ENCODE assay signal across 17 mouse cellular contexts in the genomic region with DNA sequence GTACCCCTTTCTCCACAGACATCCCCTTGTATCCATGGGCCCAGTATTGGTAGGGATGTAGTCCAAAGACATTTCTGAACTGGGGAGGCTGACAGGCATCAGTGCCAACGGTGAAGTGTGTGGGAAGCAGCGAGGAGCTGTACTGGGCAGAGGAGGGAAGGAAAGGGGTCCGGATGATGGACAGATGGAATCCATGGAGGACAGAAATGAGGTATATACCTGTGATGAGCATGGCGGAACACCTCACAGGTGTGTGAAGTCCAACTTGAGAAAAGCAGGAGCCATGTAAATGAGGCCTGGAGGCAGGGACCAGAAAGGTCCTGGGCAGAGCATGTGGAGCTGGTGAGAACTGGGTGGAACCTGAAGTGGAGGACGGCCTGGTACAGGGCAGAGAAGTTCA. TPM values are rescaled to one million over a fixed set of nuclear protein-coding genes. Genes with fewer than 3 reads are reported as not detected.
DNase-seq lines count a peak whose midpoint lies in the region; ATAC-seq and TF ChIP-seq lines count a peak whose summit lies in the region.
"Had no signal": no experiment of that assay in that cellular context is flagged by ENCODE, and none has a peak within 500 bp of the region (broad histone marks: within the 10 kb centered on the region; RNA-seq: fewer than 3 reads in every experiment).

No protein-coding gene starts in this region.

- no peak for TF ChIP-seq POLR2A in lung, adult 2 months (IDR thresholded peaks at IDR 0.05; ENCODE audit: borderline replicate concordance, extremely low read depth, low read depth, low read length)

- no peak for TF ChIP-seq CTCF in gastrocnemius, adult 2 months (IDR thresholded peaks at IDR 0.05)
- 0 out of 2 replicates have a peak, but pooled peaks have one; percentile 0 for TF ChIP-seq CTCF in lung, adult 2 months (IDR thresholded peaks at IDR 0.05; ENCODE audit: insufficient read depth, low read length)
- no peak for TF ChIP-seq CTCF in heart, postnatal 0 days (IDR thresholded peaks at IDR 0.05; ENCODE audit: low read depth)

- H3K9me3 ChIP-seq in heart, embryonic 13.5 days: no peaks in the 10 kb centered on the region
- no peaks in the 10 kb centered on the region for H3K9me3 ChIP-seq in heart, postnatal 0 days (replicated peaks; ENCODE audit: control insufficient read depth, low read length)
- H3K9me3 ChIP-seq: forebrain, embryonic 10.5 days; hindbrain, embryonic 15.5 days; intestine, embryonic 15.5 days; limb, embryonic 10.5 days; liver, embryonic 15.5 days; midbrain, embryonic 12.5 days; neural tube, embryonic 13.5 days had no signal

- H3K27me3 ChIP-seq in heart, embryonic 13.5 days (replicated peaks): no peaks in the 10 kb centered on the region
- no peaks in the 10 kb centered on the region for H3K27me3 ChIP-seq in heart, postnatal 0 days (ENCODE audit: control insufficient read depth, insufficient read depth, low read length)

- WGBS in heart, embryonic 13.5 days: 79% methylated on average over 5 of the region's 5 CpGs
- 62% methylated on average over 5 of the region's 5 CpGs for whole genome bisulfite sequencing in lung, adult 2 months
- 67% methylated on average over 5 of the region's 5 CpGs for WGBS in heart, postnatal 0 days

- peak overlapping the region; percentile 72 for H3K4me3 ChIP-seq in gastrocnemius, adult 2 months
- H3K4me3 ChIP-seq in heart, embryonic 13.5 days: no peak overlapping the region
- no peak overlapping the region for H3K4me3 ChIP-seq in lung, adult 2 months (replicated peaks; ENCODE audit: extremely low read depth, low read depth, low read length)
- H3K4me3 ChIP-seq in heart, postnatal 0 days (ENCODE audit: low read depth, low read length): no peak overlapping the region
- H3K4me3 ChIP-seq: midbrain, embryonic 12.5 days; neural tube, embryonic 13.5 days had no signal

- DNase-seq in gastrocnemius, adult 2 months: no peak
- DNase-seq in gastrocnemius, postnatal 4 days (ENCODE audit: low spot score in 2 of 2): no peak
- no peak for DNase-seq in heart, postnatal 10 days
- DNase-seq in lung, adult 2 months: no peak
- DNase-seq in lung, postnatal 14 days: no peak
- no peak for DNase-seq in heart, postnatal 0 days (ENCODE audit: low spot score)
- DNase-seq in c-Kit-positive CD71-positive TER-119-positive erythroid progenitor cells, embryonic 14.5 days (ENCODE audit: low spot score): no peak

- TF ChIP-seq EP300 in heart, postnatal 0 days (IDR thresholded peaks at IDR 0.05; ENCODE audit: low read depth): no peak

- H3K4me2 ChIP-seq in heart, embryonic 13.5 days: no peak overlapping the region
- H3K4me2 ChIP-seq in heart, postnatal 0 days (ENCODE audit: low read depth, low read length): no peak overlapping the region

- peak overlapping the region; percentile 95 for H3K9ac ChIP-seq in heart, embryonic 13.5 days
- H3K9ac ChIP-seq in heart, postnatal 0 days (replicated peaks; ENCODE audit: low read depth, low read length): no peak overlapping the region
- H3K9ac ChIP-seq: hindbrain, embryonic 15.5 days; intestine, embryonic 15.5 days; liver, embryonic 15.5 days; midbrain, embryonic 12.5 days; neural tube, embryonic 13.5 days had no signal

- peaks cover 86% of the 10 kb centered on the region for H3K4me1 ChIP-seq in heart, embryonic 13.5 days
- H3K4me1 ChIP-seq in lung, adult 2 months (ENCODE audit: control insufficient read depth, insufficient read depth, low read length): peaks cover 54% of the 10 kb centered on the region
- peaks cover 55% of the 10 kb centered on the region for H3K4me1 ChIP-seq in heart, postnatal 0 days (ENCODE audit: control insufficient read depth, insufficient read depth)

- peaks cover 34% of the 10 kb centered on the region for H3K36me3 ChIP-seq in heart, embryonic 13.5 days
- H3K36me3 ChIP-seq in heart, postnatal 0 days (replicated peaks; ENCODE audit: control insufficient read depth, insufficient read depth, low read length): peaks cover 31% of the 10 kb centered on the region
- H3K36me3 ChIP-seq: intestine, embryonic 15.5 days had no signal

- intact Hi-C loops in gastrocnemius, adult 2 months (cut with DNase I): no loop called here
- intact Hi-C loops in heart, postnatal 10 days (cut with DNase I): no loop called here

- H3K27ac ChIP-seq in gastrocnemius, adult 2 months: peak overlapping the region; percentile 90
- H3K27ac ChIP-seq in heart, embryonic 13.5 days (replicated peaks): no peak overlapping the region; the same call in 1 of the 2 replicates
- peak overlapping the region; percentile 89 for H3K27ac ChIP-seq in heart, postnatal 0 days (ENCODE audit: low read depth)
- H3K27ac ChIP-seq: hindbrain, embryonic 15.5 days; intestine, embryonic 15.5 days; limb, embryonic 10.5 days; liver, embryonic 15.5 days; midbrain, embryonic 12.5 days; neural tube, embryonic 13.5 days had no signal

- ATAC-seq in heart, embryonic 13.5 days (ENCODE audit: extremely low read depth, insufficient number of reproducible peaks, low FRiP score, low TSS enrichment): no peak
- ATAC-seq in heart, postnatal 0 days (ENCODE audit: insufficient read depth, low read depth): no peak
- ATAC-seq: forebrain, embryonic 16.5 days had no signal

RNA-seq across cellular contexts. Expression of a gene that starts 0.5 kb away (rescaled TPM):
- total RNA-seq in gastrocnemius, adult 2 months (2021): 100 to 1,000 TPM in 1 of 2 experiments, 10 to 100 TPM in 1; 71.2 to 113 TPM
- total RNA-seq in gastrocnemius, postnatal 4 days (2021): 100 to 1,000 TPM; 331 to 336 TPM
- 408 and 464 TPM in 2 replicates for polyA plus RNA-seq in heart, embryonic 13.5 days (2015; fragmentation: Nextera tagmentation; extraction: Ambion mirVana)
- total RNA-seq in heart, postnatal 10 days (2021): 100 to 1,000 TPM; 260 to 267 TPM
- 746 and 1,492 TPM in 2 replicates for polyA plus RNA-seq in lung, adult 2 months (2012; rRNA removed)
- 286 and 487 TPM in 2 replicates for total RNA-seq in heart, postnatal 0 days (2014; rRNA removed; ENCODE audit: low replicate concordance)
- polyA plus RNA-seq in heart, postnatal 0 days (2015; fragmentation: Nextera tagmentation; extraction: Ambion mirVana): 831 and 871 TPM in 2 replicates

RNA-seq across cellular contexts. Expression of a gene that starts 5.6 kb away (rescaled TPM):
- 10 to 100 TPM; 32.4 to 41.1 TPM for total RNA-seq in gastrocnemius, adult 2 months (2021)
- total RNA-seq in gastrocnemius, postnatal 4 days (2021): 100 to 1,000 TPM; 141 to 153 TPM
- polyA plus RNA-seq in heart, embryonic 13.5 days (2015; fragmentation: Nextera tagmentation; extraction: Ambion mirVana): 1,302 and 1,499 TPM in 2 replicates
- total RNA-seq in heart, postnatal 10 days (2021): 1,000 to 10,000 TPM; 1,259 to 1,405 TPM
- 1,334 and 1,488 TPM in 2 replicates for polyA plus RNA-seq in lung, adult 2 months (2012; rRNA removed)
- total RNA-seq in heart, postnatal 0 days (2014; rRNA removed; ENCODE audit: low replicate concordance): 1,394 and 1,556 TPM in 2 replicates
- polyA plus RNA-seq in heart, postnatal 0 days (2015; fragmentation: Nextera tagmentation; extraction: Ambion mirVana): 2,321 and 2,395 TPM in 2 replicates

RNA-seq across cellular contexts. Expression of a gene that starts 10.6 kb away (rescaled TPM):
- total RNA-seq in gastrocnemius, adult 2 months (2021): not detected
- total RNA-seq in gastrocnemius, postnatal 4 days (2021): 1 to 10 TPM; 6.4 TPM
- polyA plus RNA-seq in heart, embryonic 13.5 days (2015; fragmentation: Nextera tagmentation; extraction: Ambion mirVana): 20.6 and 21.8 TPM in 2 replicates
- 1 to 10 TPM; 2.5 to 2.8 TPM for total RNA-seq in heart, postnatal 10 days (2021)
- 2.9 and 4.2 TPM in 2 replicates for polyA plus RNA-seq in lung, adult 2 months (2012; rRNA removed)
- total RNA-seq in heart, postnatal 0 days (2014; rRNA removed; ENCODE audit: low replicate concordance): 6.7 and 16.5 TPM in 2 replicates
- 4.5 and 4.9 TPM in 2 replicates for polyA plus RNA-seq in heart, postnatal 0 days (2015; fragmentation: Nextera tagmentation; extraction: Ambion mirVana)

RNA-seq across cellular contexts. Expression of a gene that starts 40.1 kb away (rescaled TPM):
- total RNA-seq in gastrocnemius, adult 2 months (2021): not detected
- total RNA-seq in gastrocnemius, postnatal 4 days (2021): 1 to 10 TPM; 2.5 to 3.4 TPM
- 2.8 and 3.1 TPM in 2 replicates for polyA plus RNA-seq in heart, embryonic 13.5 days (2015; fragmentation: Nextera tagmentation; extraction: Ambion mirVana)
- total RNA-seq in heart, postnatal 10 days (2021): under 1 TPM; 0.43 to 0.97 TPM
- polyA plus RNA-seq in lung, adult 2 months (2012; rRNA removed): 0.52 and 0.60 TPM in 2 replicates
- total RNA-seq in heart, postnatal 0 days (2014; rRNA removed; ENCODE audit: low replicate concordance): 0.97 and 4.8 TPM in 2 replicates
- polyA plus RNA-seq in heart, postnatal 0 days (2015; fragmentation: Nextera tagmentation; extraction: Ambion mirVana): 1.2 TPM in 2 replicates
- polyA plus RNA-seq: CD4-positive, CD25-positive, alpha-beta regulatory T cell, adult 4 months had no signal

RNA-seq across cellular contexts. Expression of a gene that starts 47.5 kb away (rescaled TPM):
- total RNA-seq in gastrocnemius, adult 2 months (2021): 10 to 100 TPM; 36.2 to 41.5 TPM
- total RNA-seq in gastrocnemius, postnatal 4 days (2021): 10 to 100 TPM; 68.8 to 71.8 TPM
- polyA plus RNA-seq in heart, embryonic 13.5 days (2015; fragmentation: Nextera tagmentation; extraction: Ambion mirVana): 11.2 and 11.9 TPM in 2 replicates
- 10 to 100 TPM; 50.1 TPM for total RNA-seq in heart, postnatal 10 days (2021)
- 77.4 and 85.3 TPM in 2 replicates for polyA plus RNA-seq in lung, adult 2 months (2012; rRNA removed)
- 26.3 and 32.0 TPM in 2 replicates for total RNA-seq in heart, postnatal 0 days (2014; rRNA removed; ENCODE audit: low replicate concordance)
- polyA plus RNA-seq in heart, postnatal 0 days (2015; fragmentation: Nextera tagmentation; extraction: Ambion mirVana): 10.9 and 11.8 TPM in 2 replicates
